Mouse (Mus musculus) myocyte (in vitro differentiated cells): ENCODE measurements around the gene Jph4.

ENCODE experiments used
- POLR2A ChIP-seq: IDR thresholded peaks from one replicate; pipeline ENCODE4 v1.6.1; 2011; ENCODE audit warnings: low read depth, mild to moderate bottlenecking, control low read depth, moderate library complexity; ENCODE audit not compliant: insufficient read length
- TCF12 ChIP-seq: IDR thresholded peaks from one replicate; pipeline ENCODE4 v1.6.1; 2011; ENCODE audit warnings: mild to moderate bottlenecking, control low read depth; ENCODE audit not compliant: poor library complexity, insufficient read depth, severe bottlenecking
- USF1 ChIP-seq: IDR thresholded peaks from one replicate; pipeline ENCODE4 v1.6.1; 2011; ENCODE audit warnings: low read depth, mild to moderate bottlenecking, control low read depth, moderate library complexity

DNA sequence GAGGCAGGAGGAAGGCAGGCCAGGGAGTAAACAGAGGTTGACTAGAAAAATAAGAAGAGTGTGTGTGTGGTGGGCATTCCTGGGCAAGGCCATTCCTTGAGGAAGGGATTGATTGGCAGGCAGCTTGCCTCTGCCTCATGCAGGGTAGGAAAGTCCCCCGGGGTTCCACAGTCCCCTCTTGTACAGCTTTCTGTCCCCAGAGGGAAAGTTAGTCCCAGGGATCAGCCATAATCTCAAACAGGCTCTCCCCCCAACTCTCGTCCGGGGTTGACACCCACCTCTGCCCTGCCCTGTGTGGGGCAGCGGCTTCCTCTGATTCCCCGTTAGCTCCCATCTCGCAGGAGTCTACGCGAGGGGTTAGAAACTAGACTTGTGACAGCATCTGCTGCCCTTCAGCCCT is 9.7 kb downstream of the Jph4 start:
- TF ChIP-seq POLR2A (no peak), TCF12 (no peak), USF1 (no peak)
